Mouse (Mus musculus) midbrain, embryonic 13.5 days (tissue): ENCODE measurements around the gene Col27a1. TPM values are rescaled to one million over a fixed set of nuclear protein-coding genes. Genes with fewer than 3 reads are reported as not detected.

Source experiments
- microRNA counts: library from miRNA; unstranded; fragments of <30 nt; microRNA quantifications from one replicate; lab custom pipeline; 2016
- microRNA-seq: library from miRNA; unstranded; fragments of <30 nt; microRNA quantifications from one replicate; pipeline ENCODE4, GENCODE M21; 2016
- polyA plus RNA-seq: library from polyadenylated mRNA; unstranded; fragments of >200 nt; fragmentation: Nextera tagmentation; extraction: Ambion mirVana; gene quantifications from 2 replicates; pipeline ENCODE4 v1.2.1, GENCODE M21; 2015

Col27a1 gene
- polyA plus RNA-seq, 1 experiment from 2014 or later, result 2.1 TPM

MicroRNA genes within 50 kb of the gene (microRNA counts, 519-probe panel; counts per million panel counts)
- 2,261 counts per million, percentile 61 among the panel's probes with 10 or more counts for microRNA mmu-miR-455 (lab: Ali Mortazavi, UCI)

Small RNA genes lying within 50 kb of the gene (microRNA-seq; reads per million reads assigned to microRNA genes)
- gene Mir455, result 235 reads per million, percentile 62 among the genes with 10 or more reads in this experiment

Other genes with a start within 250 kb of the Col27a1 start
- gene Zfp618, start 248.4 kb upstream of the Col27a1 start, polyA plus RNA-seq, result 44.6 and 44.9 TPM in 2 replicates
- 1.4 TPM in 1 of 2 replicates, not detected in the other for gene Ambp, start 59.2 kb upstream of the Col27a1 start, polyA plus RNA-seq
- gene Kif12, start 41.9 kb upstream of the Col27a1 start, polyA plus RNA-seq, result 0.23 TPM in 1 of 2 replicates, not detected in the other
- not detected in 2 replicates for gene Orm1, start 130.6 kb downstream of the Col27a1 start, polyA plus RNA-seq
- gene Orm3, start 142.2 kb downstream of the Col27a1 start, polyA plus RNA-seq, result not detected in 2 replicates
- gene Orm2, start 148.4 kb downstream of the Col27a1 start, polyA plus RNA-seq, result not detected in 2 replicates
- gene Akna, start 189.3 kb downstream of the Col27a1 start, polyA plus RNA-seq, result 10.7 and 11.8 TPM in 2 replicates